Mouse (Mus musculus): ENCODE measurements around the gene Atg14. TPM values are rescaled to one million over a fixed set of nuclear protein-coding genes. Genes with fewer than 3 reads are reported as not detected.

Atg14 gene
- polyA plus RNA-seq, 1 experiment from 2014 or later = 19.4 TPM

Other genes with a start within 250 kb of the Atg14 start
- 0.51 and 1.1 TPM in 2 replicates for gene Lgals3, start 202.9 kb downstream of the Atg14 start, polyA plus RNA-seq (2016; fragmentation: Nextera tagmentation; extraction: Ambion mirVana)
- 72.4 and 79.4 TPM in 2 replicates for gene Dlgap5, start 152.2 kb downstream of the Atg14 start, polyA plus RNA-seq (2016; fragmentation: Nextera tagmentation; extraction: Ambion mirVana)
- gene Fbxo34, start 120.2 kb downstream of the Atg14 start, polyA plus RNA-seq (2016; fragmentation: Nextera tagmentation; extraction: Ambion mirVana) = 23.4 and 23.7 TPM in 2 replicates
- gene Ktn1, start 77.8 kb upstream of the Atg14 start, polyA plus RNA-seq (2016; fragmentation: Nextera tagmentation; extraction: Ambion mirVana) = 59.5 and 61.2 TPM in 2 replicates